Mouse (Mus musculus) adrenal gland, postnatal 14 days (tissue): ENCODE data around the gene Slit3. TPM values are rescaled to one million over a fixed set of nuclear protein-coding genes. Genes with fewer than 3 reads are reported as not detected.
A peak's percentile ranks its signal among the peaks of the same experiment; 100 is the strongest.

Experiments used
- DNase-seq: peaks from one replicate; pipeline ENCODE4 v3.0.0; 2021; ENCODE audit warnings: mixed read lengths
- total RNA-seq: library from RNA; stranded (reverse); gene quantifications from 2 replicates; pipeline ENCODE4 v1.2.3, GENCODE M21; 2021

The Slit3 gene
- total RNA-seq, 1 experiment from 2014 or later: 43.7 TPM

- DNase-seq: peak; percentile 49
Measured at GRCm38 (mm10) chr11:35698901-35699300, 577.9 kb downstream of the Slit3 start.

GRCm38 (mm10) chr11:35703471-35703870 is 582.4 kb downstream of the Slit3 start:
- DNase-seq: no peak

DNA sequence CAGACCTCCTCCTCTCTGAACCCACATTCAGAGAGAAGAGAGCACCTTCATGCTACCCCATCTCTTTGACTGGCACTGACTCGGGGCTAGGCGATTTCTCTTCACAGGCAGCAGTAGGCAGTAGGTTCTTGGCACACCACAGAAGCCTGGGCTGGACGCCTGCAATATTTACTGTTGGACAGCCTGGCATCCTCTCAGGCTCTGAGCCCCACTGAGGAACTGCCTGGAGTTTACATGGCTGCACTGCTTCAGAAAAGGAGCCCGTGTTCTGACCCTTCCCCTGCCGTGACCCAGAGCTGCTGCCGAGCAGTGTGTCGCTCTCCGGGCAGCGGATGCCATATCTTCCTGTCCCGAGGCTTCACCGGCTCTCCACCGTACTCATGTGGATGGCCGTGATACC is 583.4 kb downstream of the Slit3 start:
- no peak for DNase-seq

DNA sequence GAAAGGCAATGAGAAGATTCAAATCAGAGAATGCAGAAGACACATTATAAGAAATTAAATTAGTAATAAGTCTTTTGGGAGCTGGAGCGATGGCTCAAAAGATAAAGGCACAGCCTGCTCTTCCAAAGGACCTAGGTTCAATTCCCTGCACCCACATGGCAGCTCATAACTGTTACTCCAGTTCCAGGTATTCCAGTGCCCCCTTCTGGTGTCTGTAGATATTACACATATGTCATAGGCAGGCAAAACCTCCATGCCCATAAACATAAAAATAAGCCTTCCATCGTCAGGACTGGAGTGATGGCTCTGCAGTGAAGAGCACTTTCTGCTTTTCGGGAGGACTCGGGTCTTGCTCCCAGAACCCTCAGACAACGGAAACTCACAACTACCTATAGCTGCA is 583.9 kb downstream of the Slit3 start:
- DNase-seq: no peak

- DNase-seq: no peak
Measured at GRCm38 (mm10) chr11:35707431-35707830, 586.4 kb downstream of the Slit3 start.

GRCm38 (mm10) chr11:35711314-35711713 is 590.3 kb downstream of the Slit3 start:
- DNase-seq: no peak

- DNase-seq: no peak
Measured at GRCm38 (mm10) chr11:35718881-35719280, 597.9 kb downstream of the Slit3 start.

DNA sequence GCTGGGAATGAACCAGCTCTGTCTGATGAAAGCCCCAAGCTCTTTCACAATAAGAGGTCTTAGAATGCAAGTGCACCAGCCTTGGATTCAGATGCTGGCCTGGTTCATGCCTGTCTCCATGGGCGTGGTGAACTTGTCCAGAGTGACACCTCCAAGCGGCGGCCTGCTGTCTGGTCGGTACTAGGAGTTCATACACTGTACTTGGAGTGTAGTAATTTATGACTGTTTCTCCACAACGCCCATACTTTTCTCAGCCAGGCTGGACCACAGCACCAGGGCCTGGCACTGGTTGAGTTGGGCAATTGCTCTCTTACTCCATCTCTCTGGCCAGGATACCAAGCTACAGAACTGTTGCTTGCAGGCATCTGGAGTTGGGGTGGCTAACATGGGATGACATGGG is 602.9 kb downstream of the Slit3 start:
- peak; percentile 65 for DNase-seq

GRCm38 (mm10) chr11:35726341-35726846 is 605.4 kb downstream of the Slit3 start:
- DNase-seq: no peak

GRCm38 (mm10) chr11:35728200-35728599 is 607.2 kb downstream of the Slit3 start:
- no peak for DNase-seq

DNA sequence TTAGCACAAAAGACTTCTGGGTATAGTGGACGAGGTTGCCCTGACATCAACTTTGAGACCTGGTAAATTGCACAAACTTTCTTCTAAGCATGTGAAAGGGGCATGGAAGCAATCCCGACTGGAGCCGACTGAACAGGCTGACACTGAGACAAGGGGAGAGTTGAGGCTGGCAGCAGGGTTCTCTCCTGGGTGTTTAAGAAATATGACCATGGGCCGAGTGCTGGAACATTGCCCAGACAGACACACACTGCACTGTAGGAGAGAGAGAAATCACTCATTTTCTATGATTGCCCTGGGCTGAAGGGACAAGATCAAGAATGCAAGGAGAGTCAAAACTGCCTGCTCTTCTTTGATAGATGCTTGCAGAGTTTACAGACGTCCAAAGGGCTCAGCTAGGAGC is 608.2 kb downstream of the Slit3 start:
- DNase-seq: peak; percentile 85

DNA sequence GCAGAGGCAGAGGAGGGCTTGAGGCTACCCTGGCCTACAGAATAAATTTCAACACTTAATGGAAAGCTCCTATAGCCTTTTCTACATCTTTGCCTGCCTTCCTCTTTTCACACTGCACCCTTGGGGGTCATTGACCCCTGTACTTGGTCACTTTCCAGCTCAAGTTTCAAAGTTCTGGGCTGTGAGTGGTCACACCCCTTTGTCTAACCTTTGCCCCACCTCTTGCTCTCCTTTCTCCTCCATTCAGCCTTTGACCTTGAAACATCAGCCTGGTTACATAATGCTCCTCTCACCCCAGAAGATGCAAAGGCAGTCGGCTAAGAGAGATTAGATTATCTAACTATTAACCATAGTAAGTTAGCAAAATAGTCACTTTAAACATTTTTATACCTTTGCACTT is 611.3 kb downstream of the Slit3 start:
- DNase-seq: peak; percentile 17

- no peak for DNase-seq
Measured at GRCm38 (mm10) chr11:35736817-35737216, 615.8 kb downstream of the Slit3 start.

GRCm38 (mm10) chr11:35737262-35737661 is 616.2 kb downstream of the Slit3 start:
- no peak for DNase-seq

DNA sequence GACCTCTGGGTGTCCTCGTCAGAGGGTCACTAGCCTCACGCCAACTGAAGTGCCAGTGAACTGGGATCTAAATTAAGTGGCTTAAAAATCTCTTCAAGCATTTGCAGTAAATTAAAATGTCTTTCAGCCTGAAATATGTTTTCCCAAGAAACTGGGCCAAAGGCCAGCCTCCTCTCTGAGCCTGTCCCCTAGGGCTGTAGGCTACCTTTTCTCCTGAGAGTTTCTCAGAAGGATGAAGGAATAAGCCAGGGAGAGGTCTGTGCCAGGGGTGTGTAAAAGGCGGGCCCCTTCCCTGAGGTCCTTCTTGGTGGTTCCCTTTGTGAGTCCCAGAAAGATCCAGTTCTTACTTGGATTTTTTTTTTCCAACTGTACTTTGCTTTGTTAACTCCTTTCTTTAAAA is 617.1 kb downstream of the Slit3 start:
- peak; percentile 51 for DNase-seq

DNA sequence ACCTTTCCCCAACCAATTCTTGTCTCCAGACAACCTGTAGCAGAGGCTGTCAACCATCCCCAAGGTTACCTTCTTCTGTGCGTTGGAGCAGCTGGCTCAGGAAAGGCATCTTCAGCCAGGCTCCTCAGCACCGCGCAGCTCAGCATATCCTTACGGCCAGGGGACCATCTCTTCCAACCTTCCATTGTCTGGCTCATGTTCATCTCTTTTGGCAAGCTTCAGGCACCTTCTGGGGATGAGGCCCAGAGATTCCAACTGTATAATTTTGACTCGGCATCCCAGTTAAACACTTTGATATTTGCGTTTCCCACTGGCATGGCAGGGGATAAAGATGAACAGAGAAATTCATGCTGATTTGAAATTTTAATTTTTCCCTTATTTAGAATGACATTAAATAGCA is 622.6 kb downstream of the Slit3 start:
- DNase-seq: no peak

GRCm38 (mm10) chr11:35744571-35744970 is 623.5 kb downstream of the Slit3 start:
- no peak for DNase-seq

DNA sequence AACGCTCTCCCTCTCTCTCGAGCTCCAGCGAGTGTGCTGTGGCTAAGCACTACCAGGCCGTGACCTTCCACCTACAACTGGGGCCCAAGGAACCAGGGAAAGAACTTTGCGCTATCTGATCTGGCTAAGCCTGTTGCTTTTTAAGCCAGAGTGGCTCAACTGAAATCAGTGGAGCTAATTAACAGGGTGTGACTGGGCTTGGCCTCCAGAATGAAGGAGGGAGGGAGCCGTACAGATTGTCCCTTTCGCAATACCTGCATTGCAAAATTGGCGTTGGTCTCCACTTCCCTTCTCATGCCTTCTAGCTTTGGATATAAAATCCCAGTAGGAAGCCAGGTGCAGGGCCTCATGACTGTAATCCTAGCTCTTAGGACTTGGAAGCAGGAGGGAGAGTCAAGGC is 629.6 kb downstream of the Slit3 start:
- DNase-seq: peak; percentile 74

- DNase-seq: peak; percentile 44
Measured at GRCm38 (mm10) chr11:35754906-35755418, 633.9 kb downstream of the Slit3 start.

DNA sequence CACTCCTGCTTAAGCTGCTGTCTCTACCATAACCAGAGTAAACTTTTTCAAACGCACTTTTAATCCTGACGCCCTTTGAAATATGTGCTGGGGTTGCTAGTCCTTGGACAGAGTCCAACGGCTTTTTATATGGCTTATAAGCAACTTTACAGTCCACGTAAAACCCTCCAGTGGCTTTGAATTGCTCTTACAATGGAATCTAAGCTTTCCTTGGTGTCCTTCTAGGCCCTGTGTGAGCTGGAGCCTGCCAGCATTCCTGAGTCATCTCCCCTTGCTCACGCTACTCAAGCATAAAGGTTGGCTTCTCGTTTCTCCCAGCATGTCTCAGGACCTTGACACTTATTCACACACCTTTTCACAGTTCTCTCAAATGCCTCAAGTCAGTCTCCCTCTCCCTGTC is 634.5 kb downstream of the Slit3 start:
- DNase-seq: peak; percentile 44

- peak; percentile 64 for DNase-seq
Measured at GRCm38 (mm10) chr11:35756411-35757303, 635.6 kb downstream of the Slit3 start.
